Mouse (Mus musculus) erythroblast, embryonic 14.5 days (primary cell): ENCODE results near the gene Sult1b1.

ENCODE experiments used
- GATA1 ChIP-seq: IDR thresholded peaks from 2 replicates; pipeline ENCODE4 v1.6.1; 2012; ENCODE audit warnings: low read length, inconsistent platforms, mixed read lengths
- TAL1 ChIP-seq: IDR thresholded peaks from 3 replicates; pipeline ENCODE4 v1.6.1; 2012; ENCODE audit warnings: low read length, inconsistent platforms, mixed read lengths

DNA sequence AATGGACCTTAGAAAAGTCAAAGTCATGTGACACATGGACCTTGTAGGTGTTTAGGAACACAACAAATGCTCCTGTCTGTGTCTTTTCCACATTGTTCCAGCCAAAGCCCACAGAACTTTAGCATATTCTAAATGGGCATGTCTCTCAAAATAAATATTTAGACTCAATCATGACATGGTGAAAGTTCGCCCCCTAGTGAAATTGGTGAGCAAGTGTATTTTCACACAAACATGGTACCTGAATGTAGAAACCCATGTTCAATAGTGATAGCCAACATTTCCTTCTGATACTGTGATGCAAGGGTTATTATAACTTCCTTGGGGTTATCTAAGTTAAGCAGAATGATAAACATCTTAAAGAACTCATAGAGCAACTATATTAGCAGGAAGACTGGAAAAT lies 12.9 kb upstream of the Sult1b1 start:
- TF ChIP-seq GATA1 (no peak), TAL1 (no peak)
